Mouse (Mus musculus) lung, adult 2 months (tissue): ENCODE results near the gene Man1c1.

ENCODE experiments used
- CTCF ChIP-seq: fragments of 200-500 bp; IDR thresholded peaks from 2 replicates; pipeline ENCODE4 v1.5.1; 2011; ENCODE audit warnings: mild to moderate bottlenecking, low read length, control low read depth; ENCODE audit not compliant: insufficient read depth
- POLR2A ChIP-seq: fragments of 200-500 bp; IDR thresholded peaks from 2 replicates; pipeline ENCODE4 v1.6.1; 2011; ENCODE audit warnings: low read depth, mild to moderate bottlenecking, control low read depth, low read length, borderline replicate concordance; ENCODE audit errors: extremely low read depth

DNA sequence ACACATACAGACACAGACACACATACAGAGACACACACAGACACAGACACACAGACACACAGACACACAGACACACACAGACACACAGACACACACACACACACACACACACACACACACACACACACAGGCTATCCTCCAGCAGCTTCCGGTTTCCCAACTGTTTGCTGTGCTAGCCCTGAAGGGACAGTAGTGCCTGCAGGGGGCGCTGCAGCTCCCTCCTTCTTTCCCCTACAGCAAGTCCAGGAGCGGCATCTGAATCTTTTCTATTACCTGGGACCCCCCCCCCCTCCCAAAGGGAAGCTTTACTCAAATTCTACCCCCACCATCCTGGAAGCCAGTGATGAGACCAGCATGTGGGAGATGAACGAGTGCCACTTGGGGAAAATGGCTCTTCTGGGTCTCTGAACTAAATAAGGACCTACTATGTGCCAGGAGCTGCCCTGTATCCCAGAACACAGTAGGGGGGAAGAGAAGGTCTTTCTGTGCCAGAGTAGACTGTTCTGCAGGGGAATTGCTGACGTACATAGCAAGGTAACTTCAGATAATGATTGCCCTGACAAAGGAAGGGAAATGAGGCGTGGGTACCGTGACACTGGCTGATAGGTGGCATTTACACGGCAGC, 148.0 kb downstream of the Man1c1 start:
- TF ChIP-seq CTCF = peak; percentile 36; the same call in 1 of the 2 replicates
- TF ChIP-seq POLR2A = no peak
